Mouse (Mus musculus) R1 (cell line): ENCODE data around the gene Cdc25b.

Source experiments
- DNase-seq: peaks from one replicate; pipeline ENCODE4 v3.0.0-alpha.2; 2018; ENCODE audit warnings: low read depth, low spot score

Cdc25b gene

GRCm38 (mm10) chr2:131186771-131187601, at the start of gene Cdc25b, which contains the start of gene Spef1:
Cdc25b (plus strand) TSS chr2:131186949.
Spef1 (minus strand) TSS chr2:131187282.
- peak; percentile 89 for DNase-seq

DNA sequence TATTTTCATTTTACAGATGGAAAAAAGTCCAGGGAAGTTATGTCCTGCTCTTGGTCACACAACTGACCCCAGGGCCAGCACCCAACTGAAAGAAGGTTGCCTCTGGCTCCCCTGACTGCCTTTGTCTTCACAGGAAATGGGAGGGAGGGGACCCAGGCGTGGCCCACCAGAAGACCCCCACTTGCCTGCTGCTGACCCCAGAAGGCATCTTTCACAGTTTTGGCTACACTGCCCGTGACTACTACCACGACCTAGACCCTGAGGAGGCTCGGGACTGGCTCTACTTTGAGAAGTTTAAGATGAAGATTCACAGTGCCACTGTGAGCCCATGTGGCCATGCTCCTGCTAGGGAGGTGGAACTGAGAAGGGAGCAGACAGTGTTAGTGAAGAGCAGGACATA, 48.5 kb upstream of the Cdc25b start:
- DNase-seq: no peak

DNA sequence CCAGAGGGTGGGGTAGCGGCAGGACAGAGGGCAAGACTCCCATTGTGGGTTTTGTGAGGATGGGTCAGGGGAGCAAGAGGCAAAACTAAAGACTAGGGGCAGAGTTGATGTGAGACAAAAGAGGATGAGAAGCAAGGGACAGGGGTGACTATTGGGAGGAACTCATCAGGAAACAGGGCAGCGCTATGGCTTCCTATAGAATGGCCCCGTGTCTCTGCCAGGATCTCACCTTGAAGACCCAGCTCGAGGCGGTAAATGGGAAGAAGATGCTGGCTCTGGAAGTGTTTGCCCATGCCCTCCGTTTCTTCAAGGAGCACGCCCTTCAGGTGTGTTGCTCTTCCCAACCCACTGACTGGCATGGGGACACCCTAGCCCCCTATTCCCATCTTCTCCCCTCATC, 48.0 kb upstream of the Cdc25b start:
- no peak for DNase-seq

DNA sequence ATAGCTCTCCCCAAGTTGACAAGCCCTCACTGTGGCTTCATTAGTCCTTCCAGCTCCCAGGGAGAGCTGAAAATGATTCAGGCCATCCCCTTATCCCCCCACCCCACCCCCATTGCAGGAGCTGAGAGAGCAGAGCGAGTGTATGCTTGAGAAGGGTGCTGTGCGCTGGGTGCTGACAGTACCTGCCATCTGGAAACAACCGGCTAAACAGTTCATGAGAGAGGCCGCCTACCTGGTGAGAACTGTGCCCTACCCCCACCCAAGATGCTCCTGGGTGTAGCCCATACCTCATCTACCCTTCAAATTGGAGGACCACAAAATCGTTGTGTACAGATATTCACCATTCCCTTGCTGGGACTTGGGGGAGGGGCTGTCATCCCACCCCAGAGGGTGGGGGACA, 47.5 kb upstream of the Cdc25b start:
- DNase-seq: no peak

DNA sequence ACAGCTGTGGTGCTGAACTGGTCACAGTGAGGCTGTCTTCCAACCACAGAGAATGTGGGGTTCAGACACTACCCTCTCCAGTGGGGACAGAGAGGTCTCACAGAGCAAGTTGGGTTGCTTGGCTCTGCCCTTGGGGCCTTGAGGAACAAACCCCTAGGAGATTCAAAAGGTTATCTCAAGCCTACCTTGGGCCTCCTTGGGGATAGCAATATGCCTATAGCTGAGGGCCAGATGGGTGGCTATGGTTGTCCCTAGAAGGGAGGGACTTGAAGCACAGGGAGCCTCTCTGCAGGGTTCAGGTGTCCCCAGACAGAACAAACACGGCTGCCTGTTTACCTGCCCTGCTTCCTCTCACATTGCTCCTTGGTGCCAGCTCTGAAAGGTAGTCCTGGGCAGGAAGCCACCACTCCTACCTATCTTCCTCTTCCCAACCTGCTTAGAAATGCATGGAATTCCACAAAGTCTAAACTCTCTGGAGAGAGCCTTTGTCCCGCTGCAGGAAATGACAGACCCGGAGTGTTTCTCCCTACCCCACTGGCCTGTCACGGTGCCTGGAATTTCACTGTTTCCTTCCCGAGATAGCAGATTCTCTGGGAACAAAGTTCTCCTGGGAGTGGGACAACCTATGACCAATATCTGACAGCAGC, 46.7 kb upstream of the Cdc25b start:
- DNase-seq: peak; percentile 46

DNA sequence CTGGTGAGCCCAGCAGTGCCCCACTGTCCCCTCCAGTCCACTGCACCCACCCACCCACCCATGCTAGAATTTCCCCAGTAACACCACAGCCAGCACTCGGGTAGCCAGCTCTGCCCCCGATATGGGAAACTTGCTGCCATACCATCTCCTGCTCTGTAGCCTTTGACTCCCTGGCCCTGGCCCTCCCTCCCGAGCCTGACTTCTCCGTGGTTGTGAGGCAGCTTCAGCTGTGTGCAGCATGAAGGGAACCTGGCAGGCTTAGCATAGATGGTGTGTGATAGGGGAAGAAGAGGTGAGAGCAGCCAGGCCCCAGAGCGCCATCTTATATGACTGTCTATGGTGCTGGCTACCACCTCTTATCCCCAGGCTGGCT, 46.2 kb upstream of the Cdc25b start:
- DNase-seq: no peak

GRCm38 (mm10) chr2:131141336-131141986, 45.3 kb upstream of the Cdc25b start:
- no peak for DNase-seq

- peak; percentile 94 for DNase-seq
Measured at GRCm38 (mm10) chr2:131142592-131142991, 44.2 kb upstream of the Cdc25b start.

DNA sequence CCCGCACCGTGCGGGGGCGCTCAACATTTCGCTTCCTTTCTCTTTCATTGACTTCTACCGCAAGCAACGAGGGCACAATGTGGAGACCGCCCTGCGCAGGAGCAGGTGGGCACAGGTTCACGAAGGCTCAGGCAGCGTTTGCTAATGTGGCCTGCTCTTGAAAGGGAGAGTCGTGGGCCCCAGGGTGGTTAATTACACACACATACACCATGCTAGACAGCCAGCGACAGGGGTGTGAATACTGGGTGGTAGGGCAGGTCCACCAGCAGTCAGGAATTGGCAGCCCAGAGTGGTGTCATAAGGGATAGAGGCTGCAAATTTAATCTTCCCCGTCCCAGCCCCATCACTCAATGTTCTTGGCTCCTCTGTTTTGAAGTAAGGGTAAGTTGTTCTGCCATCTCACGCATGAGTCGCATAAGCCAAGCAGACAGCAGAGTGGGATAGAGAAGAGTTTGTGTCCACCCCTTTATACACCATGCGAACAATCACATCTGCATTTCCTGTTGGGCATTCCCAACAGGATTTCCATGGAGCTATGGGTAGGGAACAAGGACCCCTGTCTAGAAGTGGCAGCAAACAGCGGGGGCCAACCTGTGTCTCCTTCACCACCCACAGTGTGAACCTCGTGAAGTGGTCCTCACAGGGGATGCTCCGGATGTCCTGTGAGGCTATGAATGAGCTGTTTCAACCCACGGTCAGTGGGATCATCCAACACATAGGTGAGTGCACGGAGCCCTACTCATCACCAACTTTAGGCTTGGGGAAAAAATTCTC, 43.6 kb upstream of the Cdc25b start:
- DNase-seq: no peak

- DNase-seq: peak; percentile 57
Measured at GRCm38 (mm10) chr2:131145121-131145520, 41.6 kb upstream of the Cdc25b start.

DNA sequence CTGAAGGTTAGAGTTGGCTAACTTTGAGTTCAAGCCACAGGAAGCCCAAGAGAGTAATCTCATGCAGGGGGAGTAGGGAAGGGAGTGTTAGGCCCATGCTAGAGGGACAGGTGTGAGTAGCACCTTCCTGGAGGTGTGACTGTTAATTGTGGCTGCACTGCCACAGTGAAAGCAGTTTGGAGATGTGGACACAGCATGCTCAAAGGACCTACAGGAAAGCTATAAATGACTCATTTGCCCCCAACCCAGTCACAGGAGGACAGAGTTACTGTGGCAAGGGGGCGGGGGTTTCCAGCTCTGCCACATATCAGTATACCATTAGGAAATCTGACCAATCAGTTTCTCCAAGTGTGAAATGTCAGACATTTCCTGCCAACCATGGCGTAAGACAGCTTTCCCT, 41.2 kb upstream of the Cdc25b start:
- DNase-seq: no peak

DNA sequence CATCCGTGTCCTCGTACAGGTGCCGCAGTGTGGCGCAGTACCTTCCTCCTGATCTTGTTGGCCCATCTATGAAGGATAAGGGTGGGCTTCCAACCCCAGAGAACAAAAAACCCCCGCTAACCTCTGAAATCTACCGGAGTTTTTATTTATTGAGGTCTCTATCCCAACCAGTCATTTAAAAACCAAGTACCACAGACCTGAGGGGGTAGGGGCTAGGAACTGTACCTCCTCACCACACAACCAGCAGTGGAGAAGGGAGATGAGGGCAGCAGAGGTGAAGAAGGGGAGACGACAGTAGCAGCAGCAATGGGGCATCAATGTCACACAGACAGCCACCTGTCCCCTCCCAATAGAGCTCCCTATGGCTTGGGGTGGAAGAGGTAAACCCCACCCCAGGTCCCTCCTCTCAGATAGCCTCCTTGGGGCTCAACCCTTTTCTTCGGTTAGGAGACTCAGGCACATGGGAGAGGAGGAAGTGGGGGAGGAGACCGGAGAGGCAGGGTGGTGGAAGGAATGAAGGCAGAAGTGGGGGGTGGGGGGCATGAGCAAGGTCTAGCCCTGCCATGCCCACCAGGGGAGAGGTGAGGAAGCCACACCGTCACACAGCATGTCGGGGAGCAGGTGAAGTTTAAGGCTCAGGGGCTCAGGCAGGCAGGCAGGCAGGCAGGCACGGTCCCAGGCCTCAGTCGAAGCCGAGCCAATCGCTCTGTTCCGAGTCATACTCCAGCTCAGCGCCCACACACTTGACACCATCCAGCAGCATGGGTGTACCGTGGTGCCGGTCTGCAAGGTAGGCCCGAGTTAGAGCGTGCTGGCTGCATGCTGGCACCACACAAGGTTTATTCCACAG, 40.3 kb upstream of the Cdc25b start:
- no peak for DNase-seq

DNA sequence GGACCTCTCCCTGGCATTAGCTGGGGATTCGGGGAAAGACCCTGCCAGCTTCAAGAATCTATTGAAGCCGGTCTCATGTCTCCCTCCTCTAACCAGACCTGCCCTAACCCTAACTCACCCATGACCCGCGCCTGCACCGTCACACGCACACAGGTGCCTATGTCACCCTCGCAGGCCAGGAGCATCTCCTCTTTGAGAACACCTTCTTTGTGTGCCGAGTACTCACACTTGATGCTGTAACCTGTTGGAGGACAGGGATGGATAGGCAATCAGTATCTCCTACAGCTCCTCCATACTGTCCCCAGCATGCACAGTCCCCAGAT, 39.7 kb upstream of the Cdc25b start:
- DNase-seq: no peak

DNA sequence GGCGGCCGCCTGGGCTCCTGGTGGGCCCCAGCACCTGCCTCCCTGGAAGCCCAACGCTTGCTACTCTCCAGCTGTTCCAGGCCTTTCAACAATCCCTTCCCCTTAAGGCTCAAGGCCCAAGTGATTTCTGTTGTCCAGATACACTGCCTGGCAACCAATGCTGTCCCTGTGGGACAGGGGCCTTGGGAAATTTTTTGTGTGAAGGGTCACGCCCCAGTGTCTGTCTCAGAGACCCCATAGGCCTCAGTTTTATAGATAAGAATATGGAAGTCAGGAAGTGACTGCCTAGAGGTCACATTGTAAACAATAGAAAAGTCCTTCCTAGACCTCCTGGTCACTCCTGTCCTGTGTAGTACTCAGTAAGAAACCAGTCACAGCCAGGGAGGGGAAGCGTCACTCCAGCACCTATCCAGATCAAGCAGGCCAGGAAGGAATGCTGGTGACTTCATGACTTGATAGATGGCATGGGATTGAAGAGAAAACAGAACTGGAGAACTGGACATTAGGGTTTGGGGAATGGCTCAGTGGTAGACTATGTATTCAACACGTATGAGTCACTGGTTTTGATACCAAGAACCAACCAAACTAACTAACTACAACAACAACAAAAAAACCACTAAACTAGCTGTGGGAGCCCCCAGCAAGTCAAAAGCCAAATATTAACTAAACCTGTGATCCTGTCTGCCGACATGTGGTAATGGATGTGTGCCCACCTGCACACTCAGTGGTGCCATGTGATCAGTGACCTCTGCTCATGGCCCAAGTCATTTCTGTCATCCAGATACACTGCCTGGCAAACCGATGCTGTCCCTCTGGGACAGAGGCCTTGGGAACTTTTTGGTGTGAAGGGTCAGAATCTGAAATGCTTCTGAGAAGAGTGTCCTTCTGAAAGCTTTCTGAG, 38.1 kb upstream of the Cdc25b start:
- no peak for DNase-seq

GRCm38 (mm10) chr2:131149254-131149578, 37.5 kb upstream of the Cdc25b start:
- DNase-seq: no peak

GRCm38 (mm10) chr2:131152166-131152730, 34.5 kb upstream of the Cdc25b start:
- peak; percentile 98 for DNase-seq

- no peak for DNase-seq
Measured at GRCm38 (mm10) chr2:131154036-131154435, 32.7 kb upstream of the Cdc25b start.

GRCm38 (mm10) chr2:131156987-131157386, 29.8 kb upstream of the Cdc25b start:
- no peak for DNase-seq

- DNase-seq: no peak
Measured at GRCm38 (mm10) chr2:131159491-131159910, 27.2 kb upstream of the Cdc25b start.
